Comparison of ENCODE assay signal across 8 mouse cellular contexts in the genomic region with DNA sequence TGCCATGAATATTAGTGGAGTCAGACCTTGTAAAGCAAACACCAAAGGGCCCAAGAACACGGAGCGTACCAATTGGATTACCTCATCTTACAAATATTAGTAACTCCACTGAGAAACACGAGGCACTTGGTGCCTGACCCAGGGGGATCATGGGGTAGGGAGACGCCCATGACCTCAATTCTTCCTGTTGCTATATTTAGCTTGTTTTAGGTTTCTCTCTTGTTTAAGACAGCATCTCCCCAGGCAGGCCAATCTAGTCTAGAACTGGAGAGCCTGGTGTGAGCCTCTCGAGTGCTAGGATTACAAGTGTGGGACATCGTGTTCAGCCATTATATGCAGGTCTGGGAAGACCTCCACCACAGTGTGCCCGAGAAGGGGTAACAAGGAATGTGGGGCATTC. TPM values are rescaled to one million over a fixed set of nuclear protein-coding genes. Genes with fewer than 3 reads are reported as not detected.
A peak's percentile ranks its signal among the peaks of the same experiment; 100 is the strongest.
DNase-seq lines count a peak whose midpoint lies in the region; ATAC-seq and TF ChIP-seq lines count a peak whose summit lies in the region.

No protein-coding gene starts in this region.

- DNase-seq in kidney, adult 2 months = no peak
- DNase-seq in kidney, adult 8-10 months = no peak
- peak; percentile 41 for DNase-seq in MEL-GATA-1-ER (ENCODE audit: extremely low read depth, low read depth)
- no peak for DNase-seq in left cerebral cortex, postnatal 25 days (ENCODE audit: low spot score in 2 of 2)

- ATAC-seq in granulocyte monocyte progenitor cell, adult 5-6 weeks (replicated peaks; ENCODE audit: poor library complexity, severe bottlenecking) = peak; percentile 54
- ATAC-seq in liver, embryonic 15.5 days (ENCODE audit: insufficient read depth) = no peak
- no peak for ATAC-seq in stomach, embryonic 15.5 days (ENCODE audit: insufficient read depth, low FRiP score, low read depth)
- no peak for ATAC-seq in frontal cortex, adult (ENCODE audit: low TSS enrichment)

- H3K36me3 ChIP-seq in kidney, adult 2 months (ENCODE audit: control insufficient read depth, insufficient read depth, low read length) = peaks cover 3% of the 10 kb centered on the region
- peaks cover 34% of the 10 kb centered on the region for H3K36me3 ChIP-seq in liver, embryonic 15.5 days (replicated peaks)
- H3K36me3 ChIP-seq in stomach, embryonic 15.5 days = peaks cover 21% of the 10 kb centered on the region

- H3K4me2 ChIP-seq in liver, embryonic 15.5 days = peak overlapping the region; percentile 79
- peak overlapping the region; percentile 78 for H3K4me2 ChIP-seq in stomach, embryonic 15.5 days

- H3K4me3 ChIP-seq in kidney, adult 2 months (ENCODE audit: insufficient read depth, low read depth, low read length) = peak overlapping the region; percentile 94
- H3K4me3 ChIP-seq in liver, embryonic 15.5 days (replicated peaks) = peak overlapping the region; percentile 79
- H3K4me3 ChIP-seq in stomach, embryonic 15.5 days (replicated peaks) = peak overlapping the region; percentile 76

- peak overlapping the region; percentile 79 for H3K9ac ChIP-seq in liver, embryonic 15.5 days
- peak overlapping the region; percentile 83; the same call in 1 of the 2 replicates for H3K9ac ChIP-seq in stomach, embryonic 15.5 days

- peaks cover 10% of the 10 kb centered on the region for H3K4me1 ChIP-seq in kidney, adult 2 months (ENCODE audit: control insufficient read depth, insufficient read depth, low read length)
- H3K4me1 ChIP-seq in liver, embryonic 15.5 days (replicated peaks) = peaks cover 27% of the 10 kb centered on the region
- peaks cover 11% of the 10 kb centered on the region for H3K4me1 ChIP-seq in stomach, embryonic 15.5 days

- H3K9me3 ChIP-seq in liver, embryonic 15.5 days (replicated peaks) = no peaks in the 10 kb centered on the region
- no peaks in the 10 kb centered on the region for H3K9me3 ChIP-seq in stomach, embryonic 15.5 days

- H3K27me3 ChIP-seq in kidney, adult 2 months (replicated peaks; ENCODE audit: control insufficient read depth, insufficient read depth, low read length) = no peaks in the 10 kb centered on the region
- no peaks in the 10 kb centered on the region for H3K27me3 ChIP-seq in liver, embryonic 15.5 days
- no peaks in the 10 kb centered on the region for H3K27me3 ChIP-seq in stomach, embryonic 15.5 days (replicated peaks)

- no peak for TF ChIP-seq CTCF in kidney, adult 2 months (conservative IDR thresholded peaks at IDR 0.05; ENCODE audit: insufficient read depth, insufficient read length, low read depth, low read length)

- intact Hi-C loops in left cerebral cortex, postnatal 25 days (cut with DNase I) = loop anchor here (10.0 kb wide), 1 partner anchor 115 kb away; no protein-coding TSS in a partner anchor

- no peak overlapping the region for H3K27ac ChIP-seq in kidney, adult 2 months (ENCODE audit: insufficient read depth, low read depth, low read length)
- H3K27ac ChIP-seq in liver, embryonic 15.5 days (replicated peaks) = peak overlapping the region; percentile 70
- no peak overlapping the region for H3K27ac ChIP-seq in stomach, embryonic 15.5 days

- 19% methylated on average over 7 of the region's 7 CpGs for WGBS in kidney, adult 2 months
- WGBS in liver, embryonic 15.5 days (ENCODE audit: insufficient replicate concordance) = 11% methylated on average over 7 of the region's 7 CpGs
- 28% methylated on average over 7 of the region's 7 CpGs for WGBS in stomach, embryonic 15.5 days

- TF ChIP-seq POLR2A in kidney, adult 2 months (IDR thresholded peaks at IDR 0.05; ENCODE audit: low read depth, low read length) = no peak

RNA-seq across cellular contexts. Expression of a gene that starts 1.2 kb away (rescaled TPM):
- polyA plus RNA-seq in kidney, adult 2 months (2012; rRNA removed) = 178 and 204 TPM in 2 replicates
- total RNA-seq in granulocyte monocyte progenitor cell, adult 5-6 weeks (2014; fragmentation: Nextera tagmentation) = 119 and 172 TPM in 2 replicates
- total RNA-seq in granulocyte monocyte progenitor cell, adult 5-6 weeks (2017) = 165 and 166 TPM in 2 replicates
- polyA plus RNA-seq in liver, embryonic 15.5 days (2015; fragmentation: Nextera tagmentation; extraction: Ambion mirVana) = 110 and 112 TPM in 2 replicates
- polyA plus RNA-seq in stomach, embryonic 15.5 days (2015; fragmentation: Nextera tagmentation; extraction: Ambion mirVana) = 225 and 237 TPM in 2 replicates
- 100 to 1,000 TPM; 137 to 145 TPM for total RNA-seq in left cerebral cortex, postnatal 25 days (2021)

RNA-seq across cellular contexts. Expression of a gene that starts 9.1 kb away (rescaled TPM):
- polyA plus RNA-seq in kidney, adult 2 months (2012; rRNA removed) = 1.8 and 2.6 TPM in 2 replicates
- 2.6 and 2.8 TPM in 2 replicates for total RNA-seq in granulocyte monocyte progenitor cell, adult 5-6 weeks (2014; fragmentation: Nextera tagmentation)
- total RNA-seq in granulocyte monocyte progenitor cell, adult 5-6 weeks (2017) = 0.26 and 0.95 TPM in 2 replicates
- 0.13 and 0.21 TPM in 2 replicates for polyA plus RNA-seq in liver, embryonic 15.5 days (2015; fragmentation: Nextera tagmentation; extraction: Ambion mirVana)
- 1.9 and 2.2 TPM in 2 replicates for polyA plus RNA-seq in stomach, embryonic 15.5 days (2015; fragmentation: Nextera tagmentation; extraction: Ambion mirVana)
- total RNA-seq in left cerebral cortex, postnatal 25 days (2021) = 10 to 100 TPM; 52.3 to 57.9 TPM

RNA-seq across cellular contexts. Expression of a gene that starts 9.3 kb away (rescaled TPM):
- 0.38 and 0.94 TPM in 2 replicates for polyA plus RNA-seq in kidney, adult 2 months (2012; rRNA removed)
- total RNA-seq in granulocyte monocyte progenitor cell, adult 5-6 weeks (2014; fragmentation: Nextera tagmentation) = 0.24 and 0.32 TPM in 2 replicates
- 0.26 and 3.0 TPM in 2 replicates for total RNA-seq in granulocyte monocyte progenitor cell, adult 5-6 weeks (2017)
- 0.05 TPM in 1 of 2 replicates, not detected in the other for polyA plus RNA-seq in liver, embryonic 15.5 days (2015; fragmentation: Nextera tagmentation; extraction: Ambion mirVana)
- 0.42 and 0.66 TPM in 2 replicates for polyA plus RNA-seq in stomach, embryonic 15.5 days (2015; fragmentation: Nextera tagmentation; extraction: Ambion mirVana)
- total RNA-seq in left cerebral cortex, postnatal 25 days (2021) = 1 to 10 TPM; 1.0 to 1.1 TPM

RNA-seq across cellular contexts. Expression of a gene that starts 23.3 kb away (rescaled TPM):
- polyA plus RNA-seq in kidney, adult 2 months (2012; rRNA removed) = 31.4 and 35.8 TPM in 2 replicates
- 18.3 and 18.8 TPM in 2 replicates for total RNA-seq in granulocyte monocyte progenitor cell, adult 5-6 weeks (2014; fragmentation: Nextera tagmentation)
- 21.2 and 25.3 TPM in 2 replicates for total RNA-seq in granulocyte monocyte progenitor cell, adult 5-6 weeks (2017)
- 6.2 and 6.5 TPM in 2 replicates for polyA plus RNA-seq in liver, embryonic 15.5 days (2015; fragmentation: Nextera tagmentation; extraction: Ambion mirVana)
- polyA plus RNA-seq in stomach, embryonic 15.5 days (2015; fragmentation: Nextera tagmentation; extraction: Ambion mirVana) = 24.8 and 26.7 TPM in 2 replicates
- total RNA-seq in left cerebral cortex, postnatal 25 days (2021) = 10 to 100 TPM; 35.9 to 40.6 TPM

RNA-seq across cellular contexts. Expression of a gene that starts 34.5 kb away (rescaled TPM):
- 0.86 and 1.1 TPM in 2 replicates for polyA plus RNA-seq in kidney, adult 2 months (2012; rRNA removed)
- total RNA-seq in granulocyte monocyte progenitor cell, adult 5-6 weeks (2014; fragmentation: Nextera tagmentation) = 0.49 TPM in 1 of 2 replicates, not detected in the other
- 0.26 TPM in 1 of 2 replicates, not detected in the other for total RNA-seq in granulocyte monocyte progenitor cell, adult 5-6 weeks (2017)
- polyA plus RNA-seq in liver, embryonic 15.5 days (2015; fragmentation: Nextera tagmentation; extraction: Ambion mirVana) = 0.21 and 0.28 TPM in 2 replicates
- polyA plus RNA-seq in stomach, embryonic 15.5 days (2015; fragmentation: Nextera tagmentation; extraction: Ambion mirVana) = 0.60 and 1.2 TPM in 2 replicates
- total RNA-seq in left cerebral cortex, postnatal 25 days (2021) = under 1 TPM; 0.76 to 0.99 TPM
